Mouse (Mus musculus) retina, postnatal 7 days (tissue): ENCODE results near the gene 1700016C15Rik.
A peak's percentile ranks its signal among the peaks of the same experiment; 100 is the strongest.

Experiments used
- DNase-seq: peaks from one replicate; pipeline ENCODE4 v3.0.0-alpha.2; 2012; ENCODE audit warnings: low read depth, low spot score

1700016C15Rik gene

GRCm38 (mm10) chr1:177729043-177730024 is at the start of gene 1700016C15Rik:
Gene 1700016C15Rik, plus strand, starts transcription at chr1:177729814.
- DNase-seq: no peak

GRCm38 (mm10) chr1:177681239-177681638 is 48.4 kb upstream of the 1700016C15Rik start:
- DNase-seq: no peak

- no peak for DNase-seq
These were observed 45.4 kb upstream of the 1700016C15Rik start for GRCm38 (mm10) chr1:177683931-177684836.

GRCm38 (mm10) chr1:177684901-177685300 is 44.7 kb upstream of the 1700016C15Rik start:
- DNase-seq: no peak

- no peak for DNase-seq
These were observed 43.5 kb upstream of the 1700016C15Rik start for GRCm38 (mm10) chr1:177686137-177686536.

GRCm38 (mm10) chr1:177686982-177687381 is 42.6 kb upstream of the 1700016C15Rik start:
- no peak for DNase-seq

GRCm38 (mm10) chr1:177692491-177692890 is 37.1 kb upstream of the 1700016C15Rik start:
- no peak for DNase-seq

- no peak for DNase-seq
These were observed 35.9 kb upstream of the 1700016C15Rik start for GRCm38 (mm10) chr1:177693486-177694252.

- DNase-seq: no peak
These were observed 29.1 kb upstream of the 1700016C15Rik start for GRCm38 (mm10) chr1:177700560-177700959.

- DNase-seq: peak; percentile 60
These were observed 27.0 kb upstream of the 1700016C15Rik start for GRCm38 (mm10) chr1:177702481-177703146.

GRCm38 (mm10) chr1:177703147-177703807 is 26.3 kb upstream of the 1700016C15Rik start:
- DNase-seq: no peak

- DNase-seq: no peak
These were observed 24.4 kb upstream of the 1700016C15Rik start for GRCm38 (mm10) chr1:177705204-177705603.

- no peak for DNase-seq
These were observed 22.0 kb upstream of the 1700016C15Rik start for GRCm38 (mm10) chr1:177707571-177707970.

GRCm38 (mm10) chr1:177708583-177709055 is 21.0 kb upstream of the 1700016C15Rik start:
- no peak for DNase-seq

GRCm38 (mm10) chr1:177711000-177711399 is 18.6 kb upstream of the 1700016C15Rik start:
- DNase-seq: no peak

GRCm38 (mm10) chr1:177711418-177711817 is 18.2 kb upstream of the 1700016C15Rik start:
- no peak for DNase-seq

- no peak for DNase-seq
These were observed 15.8 kb upstream of the 1700016C15Rik start for GRCm38 (mm10) chr1:177713635-177714396.

GRCm38 (mm10) chr1:177714397-177715012 is 15.1 kb upstream of the 1700016C15Rik start:
- no peak for DNase-seq

- DNase-seq: no peak
These were observed 13.2 kb upstream of the 1700016C15Rik start for GRCm38 (mm10) chr1:177716448-177716847.
